Mouse (Mus musculus) macrophage (primary cell): ENCODE data around the gene Lrrc72. TPM values are rescaled to one million over a fixed set of nuclear protein-coding genes. Genes with fewer than 3 reads are reported as not detected.
"Not testable (repeated sequence)": the region's sequence is repeated elsewhere in the genome, so short reads cannot be mapped to it uniquely, and the experiment has no call there.

Source experiments
- H3K27ac ChIP-seq: fragments of 350-480 bp; formaldehyde crosslinking; 2 replicates; pipeline ENCODE4 v1.9.0; 2021
- H3K36me3 ChIP-seq: fragments of 350-480 bp; formaldehyde crosslinking; 2 replicates; pipeline ENCODE4 v1.9.0; 2021; ENCODE audit errors: inconsistent target
- H3K4me3 ChIP-seq: fragments of 350-480 bp; formaldehyde crosslinking; 2 replicates; pipeline ENCODE4 v1.9.0; 2021; ENCODE audit errors: inconsistent target
- H3K79me2 ChIP-seq: fragments of 350-480 bp; formaldehyde crosslinking; 2 replicates; pipeline ENCODE4 v1.9.0; 2021; ENCODE audit errors: inconsistent target
- WGBS: methylation state at CpG from one replicate; pipeline ENCODE4 v1.1.7; 2026; ENCODE audit warnings: inconsistent platforms; ENCODE audit not compliant: missing documents; 5-methylcytosine and 5-hydroxymethylcytosine counted together
- polyA plus RNA-seq: library from polyadenylated mRNA; stranded (reverse); fragments of 250-400 nt; gene quantifications from 3 replicates; pipeline ENCODE4 v1.2.4, GENCODE M21; 2018; ENCODE audit warnings: inconsistent platforms

Gene Lrrc72
- polyA plus RNA-seq, 1 experiment from 2014 or later, result not detected

DNA sequence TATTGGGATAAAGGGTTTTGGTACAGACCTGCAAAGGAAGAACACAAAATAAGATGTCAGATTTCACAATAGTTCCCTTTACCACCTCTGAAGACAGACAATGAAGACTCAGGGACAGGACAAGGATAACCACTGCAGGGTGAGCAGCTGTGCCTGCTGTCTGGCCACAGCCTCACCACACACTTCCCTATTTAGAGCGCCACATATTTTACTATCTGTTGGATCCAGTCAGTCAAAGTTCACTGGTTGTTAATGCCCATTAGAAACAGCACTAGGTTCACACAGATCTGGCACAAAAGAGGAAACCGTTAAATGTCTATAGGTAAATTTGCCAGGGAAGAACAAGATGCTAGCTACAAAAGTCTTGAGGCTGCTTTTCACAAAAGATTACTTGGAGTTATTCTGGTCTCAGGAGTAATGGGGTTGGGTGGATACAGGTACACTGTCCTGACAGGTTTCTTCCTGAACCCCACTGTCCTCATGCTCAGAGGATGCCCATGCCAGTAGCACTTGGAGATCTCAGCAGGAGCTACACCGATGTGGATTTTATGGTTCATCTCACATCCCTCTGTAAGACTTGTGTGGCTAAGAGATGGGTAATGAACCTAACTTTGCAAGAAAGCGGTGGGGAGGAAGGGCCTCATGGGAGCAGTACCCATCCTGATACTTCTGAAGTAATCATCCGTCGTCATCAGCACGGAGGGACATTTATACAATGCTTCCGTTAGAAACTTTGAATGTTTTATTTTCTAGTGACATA lies 38.6 kb downstream of the Lrrc72 start:
- 34% methylated on average over 8 of the region's 8 CpGs for WGBS
- no peaks in the 10 kb centered on the region for H3K79me2 ChIP-seq
- no peak overlapping the region for H3K27ac ChIP-seq
- H3K36me3 ChIP-seq, result no peaks in the 10 kb centered on the region
- no peak overlapping the region for H3K4me3 ChIP-seq

DNA sequence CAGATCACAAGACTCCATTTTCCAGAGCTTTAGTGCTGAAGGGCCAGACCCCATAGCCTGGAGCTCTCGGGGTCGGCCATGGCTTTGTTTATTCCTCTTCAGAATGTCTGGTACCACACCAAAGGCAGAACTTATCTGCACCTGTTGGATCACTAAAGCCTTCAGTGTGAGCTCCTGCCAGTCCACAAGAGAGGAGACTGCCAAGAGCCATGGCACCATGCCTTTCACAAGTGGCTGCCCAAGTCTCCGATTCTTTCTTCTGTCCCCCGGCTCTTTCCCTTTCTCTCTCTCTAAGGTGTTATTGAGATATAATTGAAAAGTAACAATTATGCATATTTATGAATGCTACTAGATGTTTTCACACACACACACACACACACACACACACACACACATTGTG lies 43.1 kb downstream of the Lrrc72 start:
- Histone ChIP-seq H3K36me3 (no peaks in the 10 kb centered on the region), H3K27ac (no peak overlapping the region), H3K79me2 (no peaks in the 10 kb centered on the region), H3K4me3 (no peak overlapping the region)
- 90% methylated on average over 4 of the region's 4 CpGs for WGBS

DNA sequence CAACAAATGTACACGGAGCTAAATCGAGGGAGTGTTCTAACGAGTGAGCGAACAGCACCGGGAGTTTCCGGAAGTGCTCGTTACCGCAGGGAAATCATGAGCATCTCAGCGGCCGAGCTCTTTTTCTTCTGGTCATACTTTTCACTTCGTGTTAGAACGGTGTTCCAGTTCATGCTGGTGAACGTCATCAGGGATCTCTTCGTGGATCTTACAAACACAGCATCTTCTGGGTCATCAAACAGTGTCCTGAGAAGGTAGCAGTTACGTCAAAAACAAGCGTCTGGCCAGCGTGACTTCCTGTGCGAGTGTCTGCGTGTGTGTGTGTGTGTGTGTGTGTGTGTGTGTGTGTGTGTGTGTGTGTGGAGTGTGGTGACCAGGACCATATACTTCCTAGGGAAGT lies 44.7 kb downstream of the Lrrc72 start:
- H3K36me3 ChIP-seq, result no peaks in the 10 kb centered on the region
- H3K27ac ChIP-seq, result no peak overlapping the region
- H3K4me3 ChIP-seq, result no peak overlapping the region
- WGBS, result 87% methylated on average over 19 of the region's 19 CpGs
- no peaks in the 10 kb centered on the region for H3K79me2 ChIP-seq

DNA sequence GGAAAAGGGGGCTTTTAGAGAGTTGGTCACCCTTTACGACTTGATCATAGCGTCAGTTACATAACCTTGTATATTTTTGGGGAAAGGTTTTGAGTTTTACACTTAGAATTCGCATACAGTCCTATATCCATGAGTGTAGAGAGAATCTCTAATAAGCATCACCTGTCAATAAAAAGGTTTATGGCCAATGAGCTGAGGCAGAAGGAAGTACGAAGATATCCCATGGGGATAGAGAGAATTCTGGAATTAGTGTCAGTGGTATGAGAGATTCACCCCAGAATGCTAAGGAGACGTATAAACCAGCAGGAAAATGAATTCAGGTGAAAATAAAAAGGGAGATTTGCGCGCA lies 45.4 kb downstream of the Lrrc72 start:
- Histone ChIP-seq H3K27ac (no peak overlapping the region), H3K79me2 (no peaks in the 10 kb centered on the region), H3K36me3 (no peaks in the 10 kb centered on the region), H3K4me3 (no peak overlapping the region)
- WGBS, result 56% methylated on average over 5 of the region's 7 CpGs

DNA sequence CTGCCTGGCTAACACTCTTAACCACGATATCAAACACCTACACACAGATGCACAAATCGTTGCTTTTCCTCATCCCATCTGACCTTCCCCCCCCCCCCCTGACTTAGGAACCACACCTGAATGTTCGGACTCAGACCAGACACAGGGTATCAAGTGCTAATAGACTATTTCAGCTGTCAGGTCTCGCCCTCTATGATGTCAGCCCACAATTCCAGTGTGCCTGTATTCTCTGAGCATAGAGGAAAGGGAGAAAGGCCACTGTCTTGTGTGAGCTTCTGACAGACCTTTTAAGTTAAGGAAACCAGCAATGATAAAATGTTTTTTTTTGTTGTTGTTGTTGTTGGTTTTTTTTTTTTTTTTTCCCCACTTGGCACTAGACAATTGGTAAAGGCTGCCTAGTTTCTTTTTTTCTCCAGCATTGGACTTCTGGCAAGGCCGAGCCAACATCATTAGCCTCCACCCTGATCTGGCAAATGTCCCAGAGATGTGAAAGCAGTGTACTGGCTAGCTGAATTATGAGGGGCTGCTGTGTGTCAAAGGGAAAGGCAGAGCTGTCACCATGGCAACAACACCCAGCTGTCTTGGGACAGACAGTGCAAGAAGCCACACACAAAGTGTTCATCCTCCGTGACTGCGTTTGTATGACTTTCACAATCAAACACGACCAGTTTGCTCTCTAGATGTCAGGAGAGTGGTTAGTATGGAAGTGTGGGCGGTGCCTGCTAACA lies 46.0 kb downstream of the Lrrc72 start:
- no peak overlapping the region for H3K4me3 ChIP-seq
- 53% methylated on average over 9 of the region's 9 CpGs for WGBS

DNA sequence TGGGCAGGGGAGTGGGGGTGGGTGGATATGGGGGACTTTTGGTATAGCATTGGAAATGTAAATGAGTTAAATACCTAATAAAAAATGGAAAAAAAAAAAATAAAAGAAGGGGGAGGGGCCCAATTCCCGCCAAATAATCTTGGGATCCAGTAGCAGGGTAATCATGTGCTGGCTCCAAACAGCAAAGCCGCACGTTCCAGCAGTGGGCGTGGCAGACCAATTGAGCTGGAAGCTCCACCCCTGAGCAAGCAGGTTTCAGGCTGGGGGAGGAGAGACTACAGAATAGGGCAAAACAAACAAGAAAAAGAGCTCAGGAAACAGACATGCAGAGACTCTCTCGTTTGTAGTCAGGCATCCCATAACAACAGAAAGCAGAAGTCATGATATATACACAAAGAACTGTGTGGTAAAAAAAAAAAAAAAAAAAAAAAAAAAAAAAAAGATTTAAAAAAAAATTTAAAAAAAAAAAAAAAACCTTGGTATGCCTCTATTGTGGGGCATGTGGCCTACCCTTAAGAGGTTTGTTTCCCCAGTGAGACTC lies 47.5 kb downstream of the Lrrc72 start:
- H3K36me3 ChIP-seq, H3K4me3 ChIP-seq, H3K79me2 ChIP-seq, H3K27ac ChIP-seq: not testable (repeated sequence)
- 61% methylated on average over 4 of the region's 5 CpGs for WGBS

More for the DNA sequence above, 46.0 kb downstream of the Lrrc72 start:
- no peak overlapping the region for H3K27ac ChIP-seq
- no peaks in the 10 kb centered on the region for H3K79me2 ChIP-seq
- H3K36me3 ChIP-seq, result no peaks in the 10 kb centered on the region

DNA sequence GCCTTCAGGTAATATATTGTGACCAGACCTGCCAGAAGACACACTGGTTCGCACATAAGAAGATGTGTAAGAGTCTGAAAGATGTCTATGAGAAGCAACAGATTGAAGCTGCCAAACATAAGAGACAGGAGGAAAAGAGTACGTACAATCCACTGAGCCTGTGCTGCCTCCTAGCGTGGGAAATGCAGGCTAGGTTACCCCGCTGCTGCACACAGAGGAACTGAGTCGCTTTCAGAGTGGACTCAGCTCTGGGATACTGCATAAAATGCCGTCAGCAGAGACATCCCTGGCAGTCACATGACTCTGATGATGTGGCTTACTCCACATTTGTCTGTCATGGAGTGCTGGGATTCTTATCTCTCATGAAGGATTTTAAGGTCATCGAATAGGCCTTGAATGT lies 58.2 kb downstream of the Lrrc72 start:
- Histone ChIP-seq H3K27ac (no peak overlapping the region), H3K79me2 (no peaks in the 10 kb centered on the region), H3K4me3 (no peak overlapping the region), H3K36me3 (peaks cover 23% of the 10 kb centered on the region)
- 97% methylated on average over 7 of the region's 7 CpGs for WGBS

DNA sequence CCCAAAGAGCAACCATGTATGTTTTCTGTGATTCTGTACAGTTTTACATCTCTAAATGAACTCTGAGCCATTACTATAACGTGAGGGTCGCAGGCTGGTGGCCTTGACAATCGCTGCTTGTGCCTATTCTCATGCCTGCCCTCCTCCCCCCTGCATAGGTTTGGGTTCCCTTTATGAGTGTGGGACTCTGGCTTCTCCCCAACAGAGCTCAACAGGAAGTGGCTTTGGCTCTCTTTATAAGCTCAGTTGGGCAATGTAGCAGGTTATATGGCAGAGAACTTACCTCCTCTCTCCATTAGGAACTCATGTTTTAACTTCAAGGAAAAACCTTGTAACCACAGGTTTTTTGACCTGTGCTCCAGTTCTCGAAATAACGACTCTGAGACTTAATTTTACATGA lies 62.9 kb downstream of the Lrrc72 start:
- Histone ChIP-seq H3K36me3 (peaks cover 28% of the 10 kb centered on the region), H3K27ac (no peak overlapping the region), H3K4me3 (no peak overlapping the region), H3K79me2 (no peaks in the 10 kb centered on the region)
- 10% methylated on average over 5 of the region's 5 CpGs for WGBS

DNA sequence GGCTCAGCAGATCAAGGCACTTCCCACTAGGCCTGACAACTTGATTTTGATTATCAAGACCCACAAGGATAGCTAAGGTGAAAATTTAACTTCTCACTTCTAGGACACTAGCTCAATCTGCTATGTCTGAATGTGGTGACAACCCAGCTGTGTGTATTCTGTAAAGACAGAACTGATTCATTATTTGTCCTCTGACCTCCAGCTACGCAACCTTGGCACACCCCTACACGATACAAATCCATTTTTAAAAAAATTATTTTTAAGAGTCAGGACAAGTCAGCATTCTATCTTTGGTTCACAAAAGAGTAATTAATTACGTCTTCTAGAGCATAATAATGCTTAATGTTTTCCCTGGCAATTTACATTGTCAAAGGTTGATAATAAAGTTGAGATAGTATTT lies 63.6 kb downstream of the Lrrc72 start:
- peaks cover 21% of the 10 kb centered on the region; the same call in 1 of the 2 replicates for H3K36me3 ChIP-seq
- no peaks in the 10 kb centered on the region for H3K79me2 ChIP-seq
- H3K4me3 ChIP-seq, result no peak overlapping the region
- 93% methylated on average over 3 of the region's 3 CpGs for WGBS
- H3K27ac ChIP-seq, result no peak overlapping the region

DNA sequence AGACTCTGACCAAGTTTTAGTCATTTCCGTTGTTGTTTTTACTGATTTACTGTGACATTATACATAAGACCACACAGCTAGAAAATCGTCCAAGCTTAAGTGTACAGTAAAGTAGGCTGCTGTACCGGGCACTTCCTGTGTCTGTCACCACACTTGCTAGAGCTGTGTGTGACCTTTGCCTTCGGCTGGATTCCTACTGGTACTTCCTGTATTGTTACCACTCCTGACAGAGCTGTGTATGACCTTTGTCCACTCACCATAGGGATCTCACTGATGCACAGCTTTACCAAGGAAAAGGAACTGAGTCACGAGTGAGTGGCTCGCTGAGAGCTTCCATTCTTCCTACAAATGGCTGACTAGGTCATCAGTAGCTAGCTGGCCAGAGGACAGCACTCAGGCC lies 66.1 kb downstream of the Lrrc72 start:
- Histone ChIP-seq H3K79me2 (no peaks in the 10 kb centered on the region), H3K36me3 (peaks cover 39% of the 10 kb centered on the region), H3K4me3 (no peak overlapping the region), H3K27ac (no peak overlapping the region)
- WGBS, result 68% methylated on average over 6 of the region's 6 CpGs

DNA sequence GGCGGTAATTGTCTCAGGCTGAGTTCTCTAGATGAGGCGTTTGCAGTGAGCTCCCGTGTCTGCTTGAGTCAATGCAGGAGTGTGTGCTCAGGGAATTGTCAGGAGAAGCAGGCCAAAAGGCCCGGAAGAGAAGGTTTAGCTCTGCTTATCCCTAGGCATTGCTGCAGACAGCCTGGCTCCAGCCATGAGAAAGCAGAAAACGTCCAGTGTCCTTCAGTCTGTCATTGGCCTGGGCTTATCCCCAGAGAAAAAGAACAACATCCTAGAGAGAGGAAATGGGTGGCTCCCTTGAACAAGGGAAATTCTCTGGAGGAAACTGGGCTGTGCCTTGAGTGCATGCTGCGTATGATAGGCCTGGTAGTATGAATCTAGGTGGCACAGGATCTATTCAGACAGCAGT lies 70.6 kb downstream of the Lrrc72 start:
- Histone ChIP-seq H3K27ac (no peak overlapping the region), H3K36me3 (peaks cover 29% of the 10 kb centered on the region), H3K4me3 (no peak overlapping the region), H3K79me2 (no peaks in the 10 kb centered on the region)
- WGBS, result 92% methylated on average over 6 of the region's 6 CpGs

DNA sequence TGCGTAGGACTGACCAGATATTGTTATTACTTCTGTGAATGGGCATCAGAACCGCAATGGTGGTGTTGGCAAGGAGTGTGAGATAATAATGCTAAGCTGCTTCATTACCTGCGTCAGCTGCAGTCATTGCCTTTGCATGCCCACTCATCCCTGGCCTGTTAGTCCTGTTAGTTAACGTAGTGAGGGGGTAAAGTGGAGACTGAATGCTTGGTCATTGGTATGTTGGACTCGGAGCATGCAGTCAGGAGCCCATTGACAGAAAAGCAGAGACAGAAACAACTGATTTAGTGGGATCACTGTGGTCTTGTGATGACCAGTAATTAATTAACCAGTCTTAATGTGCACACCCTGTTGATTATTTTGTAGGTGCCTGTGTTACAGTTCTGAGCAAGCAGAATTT lies 76.0 kb downstream of the Lrrc72 start:
- no peaks in the 10 kb centered on the region for H3K79me2 ChIP-seq
- no peak overlapping the region for H3K27ac ChIP-seq
- WGBS, result 95% methylated on average over 5 of the region's 5 CpGs
- no peak overlapping the region for H3K4me3 ChIP-seq
- peaks cover 23% of the 10 kb centered on the region; the same call in 1 of the 2 replicates for H3K36me3 ChIP-seq

DNA sequence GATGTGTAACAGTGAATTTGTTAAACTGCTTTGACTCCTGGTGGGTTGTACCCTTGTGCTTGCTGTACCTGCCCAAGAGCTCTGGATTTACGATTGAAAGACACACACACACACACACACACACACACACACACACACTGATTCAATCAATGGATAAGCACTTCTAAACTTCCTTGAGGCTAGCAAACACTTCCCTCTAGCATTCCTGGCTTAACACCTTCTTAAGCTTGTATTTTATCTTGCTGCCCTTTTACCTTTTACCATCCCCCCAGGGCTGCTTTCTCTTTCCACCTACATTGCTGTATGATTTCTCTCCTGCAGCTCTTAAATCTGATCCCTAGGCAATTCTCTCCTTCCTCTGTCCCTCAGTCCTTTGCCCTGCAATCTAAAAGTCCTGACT lies 87.9 kb downstream of the Lrrc72 start:
- no peak overlapping the region for H3K27ac ChIP-seq
- H3K79me2 ChIP-seq, result peaks cover 38% of the 10 kb centered on the region
- no peak overlapping the region for H3K4me3 ChIP-seq
- no peaks in the 10 kb centered on the region for H3K36me3 ChIP-seq
- 100% methylated on average over 1 of the region's 1 CpGs for WGBS

DNA sequence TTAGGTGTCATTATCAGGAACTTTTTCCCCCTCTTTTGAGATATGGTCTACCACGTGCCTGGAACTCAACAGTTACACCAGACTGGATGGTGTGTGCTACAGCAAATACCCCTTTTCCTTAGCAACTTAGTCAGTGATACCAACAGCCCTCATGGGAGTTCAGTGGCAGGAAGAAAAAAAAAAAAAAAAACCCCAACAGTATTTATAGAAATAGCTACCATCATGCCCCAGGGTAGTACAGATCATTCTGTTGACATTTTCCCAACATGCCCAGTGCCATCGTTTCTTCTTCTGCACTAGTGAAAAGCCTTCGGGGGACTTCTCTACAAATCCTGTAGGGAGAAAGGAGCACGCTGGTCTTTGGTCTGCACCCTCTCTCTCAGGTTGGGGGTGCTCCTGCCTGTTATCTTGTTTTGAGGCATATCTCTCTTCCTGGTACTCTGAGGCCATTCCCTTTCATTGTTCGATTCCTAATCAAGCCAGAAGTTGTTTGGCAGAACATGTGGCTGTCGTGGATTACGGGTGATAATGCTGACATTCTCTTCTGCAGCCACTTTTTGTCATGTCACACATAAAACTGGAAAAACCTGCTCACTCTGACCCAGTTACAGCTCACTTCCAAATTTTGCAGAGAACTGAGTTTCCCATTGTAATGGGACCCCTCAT lies 88.9 kb downstream of the Lrrc72 start:
- Histone ChIP-seq H3K27ac (no peak overlapping the region), H3K79me2 (peaks cover 47% of the 10 kb centered on the region), H3K36me3 (no peaks in the 10 kb centered on the region), H3K4me3 (no peak overlapping the region)
- 98% methylated on average over 7 of the region's 7 CpGs for WGBS
